Mouse (Mus musculus): ENCODE measurements around the gene Rb1.
A peak's percentile ranks its signal among the peaks of the same experiment; 100 is the strongest.

The Rb1 gene

GRCm38 (mm10) chr14:73262210-73262609 lies 63.4 kb downstream of the Rb1 start:
- no peak for DNase-seq (ENCODE audit: low spot score)

GRCm38 (mm10) chr14:73258181-73258580 lies 67.4 kb downstream of the Rb1 start:
- no peak for DNase-seq (ENCODE audit: low spot score)

DNA sequence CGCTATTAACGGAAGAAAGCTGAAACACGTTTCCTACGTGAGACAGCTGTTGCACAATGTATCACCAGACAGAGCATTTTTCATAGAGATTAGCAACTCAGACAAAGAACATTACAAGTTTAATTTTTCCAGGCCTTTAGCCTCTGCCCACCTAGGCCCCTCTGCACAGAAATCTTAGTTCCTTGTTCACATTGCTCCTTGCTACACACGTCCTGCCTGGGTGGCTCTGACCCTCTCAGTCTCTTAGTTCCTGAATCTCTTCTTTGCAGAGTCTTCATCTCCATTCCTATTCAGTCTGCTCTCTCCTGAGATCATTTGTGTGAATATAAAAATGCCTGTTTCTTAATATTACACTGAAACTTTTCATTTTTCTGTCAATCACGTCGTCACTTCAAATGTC lies 68.3 kb downstream of the Rb1 start:
- DNase-seq (ENCODE audit: low spot score), result no peak

GRCm38 (mm10) chr14:73255426-73255970 lies 70.1 kb downstream of the Rb1 start:
- DNase-seq (ENCODE audit: low spot score), result no peak

DNA sequence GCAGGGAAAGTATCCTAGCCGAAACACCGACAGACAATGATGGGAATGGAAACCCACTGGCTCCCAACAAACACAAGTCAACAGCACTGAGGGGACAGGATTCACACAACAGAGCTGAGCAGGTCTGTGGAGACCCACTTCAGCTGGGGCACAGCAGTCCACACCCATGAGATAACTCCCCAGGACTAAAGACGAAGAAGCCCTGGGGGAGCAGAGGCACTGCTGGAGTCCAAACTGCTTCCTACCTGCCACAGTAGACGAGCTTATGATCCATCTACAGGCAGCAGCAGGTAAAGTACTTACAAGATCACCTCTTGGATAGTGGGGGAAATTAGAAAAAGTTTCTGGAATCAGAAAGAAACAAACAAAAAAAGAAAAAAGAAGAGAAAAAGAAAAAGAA lies 71.2 kb downstream of the Rb1 start:
- DNase-seq (ENCODE audit: low spot score), result no peak

DNA sequence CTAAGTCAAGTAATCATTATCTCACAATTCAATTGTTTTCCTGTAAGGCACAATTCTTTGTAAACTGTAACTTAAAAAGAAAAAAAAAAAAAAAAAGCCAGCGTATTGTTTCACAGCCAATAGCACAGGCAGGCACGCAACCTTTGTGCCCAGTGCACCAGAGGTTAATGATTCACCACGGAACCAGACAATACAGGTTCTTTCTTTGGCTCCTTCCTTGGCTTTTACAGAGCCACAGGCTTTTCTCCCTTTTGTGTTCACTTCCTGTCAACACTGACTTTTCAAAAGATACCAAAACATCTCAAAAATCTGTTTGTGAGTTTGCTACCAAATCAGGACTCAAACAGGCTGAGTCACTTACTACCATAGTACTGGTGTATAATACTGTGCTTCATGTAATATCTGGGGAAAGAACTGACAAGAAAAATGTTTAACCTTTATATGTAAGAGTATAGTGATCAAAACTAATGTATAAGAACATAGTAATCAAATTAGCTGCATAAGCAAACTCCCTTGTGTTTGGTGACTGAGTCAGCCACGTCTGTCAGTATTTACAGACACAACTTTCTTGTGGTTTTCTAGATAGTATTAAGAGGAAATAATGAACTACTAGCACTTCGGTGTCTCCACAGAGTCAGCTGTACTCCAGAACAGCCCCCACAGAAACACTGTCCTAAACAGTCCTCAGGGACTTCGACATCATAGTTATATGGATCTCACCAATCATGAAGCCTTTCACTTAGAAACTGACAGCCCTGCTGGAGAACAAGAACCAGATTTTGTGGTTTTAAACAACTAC lies 72.0 kb downstream of the Rb1 start:
- DNase-seq (ENCODE audit: low spot score), result no peak

GRCm38 (mm10) chr14:73252276-73252675 lies 73.3 kb downstream of the Rb1 start:
- DNase-seq (ENCODE audit: low spot score), result no peak

GRCm38 (mm10) chr14:73250056-73250455 lies 75.6 kb downstream of the Rb1 start:
- no peak for DNase-seq (ENCODE audit: low spot score)

DNA sequence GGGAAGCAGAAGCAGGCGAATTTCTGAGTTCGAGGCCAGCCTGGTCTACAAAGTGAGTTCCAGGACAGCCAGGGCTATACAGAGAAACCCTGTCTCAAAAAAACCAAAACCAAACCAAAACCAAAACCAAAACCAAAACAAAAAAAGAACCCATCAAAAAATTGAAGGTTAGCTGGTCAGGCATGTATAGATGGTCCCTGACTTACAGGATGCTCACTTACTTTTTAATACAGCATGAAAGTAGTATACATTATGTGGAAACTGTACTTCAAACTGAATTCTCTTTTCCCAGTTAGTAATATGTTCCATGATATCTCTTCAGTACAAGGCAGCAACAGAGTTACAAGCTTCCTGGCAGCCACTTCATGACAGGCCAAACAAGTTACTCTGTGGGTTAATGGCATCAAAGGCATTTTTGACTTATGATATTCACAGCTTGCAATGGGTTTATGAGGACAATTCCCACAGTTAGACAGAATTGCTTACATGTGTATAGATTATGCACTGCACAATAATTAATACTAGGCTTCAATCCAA lies 81.5 kb downstream of the Rb1 start:
- DNase-seq (ENCODE audit: low spot score), result no peak

DNA sequence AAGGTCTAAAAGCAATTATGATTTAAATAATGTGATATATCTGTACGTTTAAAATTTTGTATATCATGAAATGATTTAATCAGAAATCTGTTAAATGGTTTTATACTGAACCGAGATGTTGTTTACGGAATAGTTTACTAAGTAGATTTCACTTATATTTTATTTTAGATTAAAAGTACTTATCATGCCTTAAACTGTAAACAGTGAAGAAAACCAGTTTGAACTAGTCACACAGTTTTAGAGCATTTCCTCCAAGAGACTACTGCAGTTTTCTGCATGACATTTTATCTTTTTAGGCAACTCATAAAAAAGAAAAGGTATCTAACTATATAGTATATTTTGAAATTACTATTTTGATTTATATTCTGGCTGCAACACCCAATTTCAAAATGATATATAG lies 85.8 kb downstream of the Rb1 start:
- DNase-seq (ENCODE audit: low spot score), result no peak

DNA sequence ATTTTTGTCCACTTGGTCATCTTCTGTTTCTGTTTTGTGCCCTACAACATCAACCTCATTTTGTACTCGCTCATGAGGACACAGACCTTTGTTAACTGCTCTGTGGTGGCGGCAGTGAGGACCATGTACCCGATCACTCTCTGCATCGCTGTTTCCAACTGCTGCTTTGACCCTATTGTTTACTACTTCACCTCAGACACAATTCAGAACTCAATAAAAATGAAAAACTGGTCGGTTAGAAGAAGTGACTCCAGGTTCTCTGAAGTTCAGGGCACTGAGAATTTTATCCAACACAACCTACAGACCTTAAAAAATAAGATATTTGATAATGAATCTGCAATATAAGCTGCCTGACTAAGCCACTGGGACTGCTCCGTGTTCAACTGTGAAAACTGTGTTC lies 86.3 kb downstream of the Rb1 start:
- no peak for DNase-seq (ENCODE audit: low spot score)

GRCm38 (mm10) chr14:73238498-73239250 lies 86.9 kb downstream of the Rb1 start:
- no peak for DNase-seq (ENCODE audit: low spot score)

DNA sequence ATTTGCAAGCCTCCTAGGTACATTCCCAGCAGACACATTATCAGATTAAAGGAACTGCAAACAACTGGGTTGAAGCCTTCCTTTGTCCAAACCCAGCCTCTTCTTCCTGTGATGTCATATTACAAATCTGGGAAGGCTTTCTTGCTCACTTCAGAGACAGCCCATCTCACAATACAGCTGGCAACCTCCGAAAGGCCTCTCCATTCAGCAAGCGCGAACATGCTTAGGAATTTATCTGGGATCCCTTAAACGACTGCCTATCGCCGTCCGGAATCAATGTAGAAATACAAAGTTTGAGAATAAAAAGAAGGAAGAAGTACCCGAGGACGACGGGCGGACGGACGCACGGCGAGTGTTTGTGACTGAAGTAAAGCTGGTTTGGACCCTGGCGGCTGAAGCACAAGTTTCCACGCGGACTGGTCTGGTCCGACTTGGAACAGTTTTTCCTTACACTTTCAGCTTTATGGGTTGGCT lies 87.7 kb downstream of the Rb1 start, which contains the start of gene Lpar6:
Gene Lpar6, plus strand, starts transcription at position 48 of the 474 bp plus-strand sequence.
- DNase-seq (ENCODE audit: low spot score), result peak; percentile 28

DNA sequence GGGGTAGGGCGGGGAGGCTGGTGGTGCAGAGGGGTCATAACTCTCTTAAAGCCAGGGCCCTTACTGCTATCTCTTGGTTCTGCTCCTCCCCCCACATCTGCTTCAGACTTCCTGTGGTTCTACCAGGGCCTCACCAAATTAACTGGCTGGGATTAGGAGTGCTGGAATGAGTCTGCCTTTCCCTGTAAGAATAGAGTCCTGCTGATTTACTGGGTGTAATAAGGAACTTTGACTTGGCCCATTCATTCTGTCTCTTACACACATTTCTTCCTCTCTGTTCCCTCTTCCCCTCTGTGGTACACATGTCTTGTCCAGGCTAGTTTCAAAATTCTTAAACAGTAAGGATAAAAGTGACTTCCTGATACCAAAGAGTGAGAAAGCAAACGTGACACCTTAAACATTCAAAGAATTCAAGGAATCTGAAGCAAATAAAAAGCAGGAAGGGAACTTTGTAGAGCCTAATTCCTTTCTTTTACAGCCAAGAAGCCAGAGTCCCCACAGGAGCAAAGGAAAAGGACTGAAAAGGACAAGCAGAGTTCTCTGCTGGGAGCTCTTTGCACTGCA lies 91.1 kb downstream of the Rb1 start:
- no peak for DNase-seq (ENCODE audit: low spot score)

DNA sequence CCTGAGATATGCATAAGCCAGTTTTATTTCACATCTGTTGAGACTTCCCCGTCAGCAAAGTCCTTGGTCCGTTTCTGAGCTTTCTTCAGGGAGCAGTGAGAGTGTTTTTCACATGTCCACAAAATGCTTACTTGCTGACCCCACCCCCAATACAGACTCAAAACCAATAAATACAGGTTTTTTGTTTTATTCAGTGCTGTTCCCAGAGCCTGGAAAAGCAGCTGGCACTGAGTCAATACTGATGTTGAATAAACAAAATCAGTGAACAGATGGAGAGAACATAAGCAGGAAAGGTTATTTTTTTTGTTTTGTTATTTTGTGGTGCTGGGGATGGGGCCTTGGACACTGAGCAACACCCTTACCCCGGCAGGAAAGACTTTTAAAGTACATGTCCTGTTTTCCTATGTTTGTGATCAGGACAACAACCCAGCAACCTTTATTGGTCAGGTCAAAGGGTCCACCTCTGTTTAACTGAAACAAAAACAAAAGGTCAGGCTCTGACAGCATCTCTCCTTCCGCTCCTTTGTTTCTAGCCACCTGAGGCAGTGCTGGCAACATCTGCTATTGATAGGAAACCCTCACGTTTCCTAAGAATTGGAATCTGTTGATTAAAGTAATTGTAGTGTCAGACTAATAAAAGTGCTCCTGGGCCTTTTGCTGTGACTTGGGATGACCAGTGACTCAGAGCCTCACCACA lies 94.2 kb downstream of the Rb1 start:
- DNase-seq (ENCODE audit: low spot score), result no peak

DNA sequence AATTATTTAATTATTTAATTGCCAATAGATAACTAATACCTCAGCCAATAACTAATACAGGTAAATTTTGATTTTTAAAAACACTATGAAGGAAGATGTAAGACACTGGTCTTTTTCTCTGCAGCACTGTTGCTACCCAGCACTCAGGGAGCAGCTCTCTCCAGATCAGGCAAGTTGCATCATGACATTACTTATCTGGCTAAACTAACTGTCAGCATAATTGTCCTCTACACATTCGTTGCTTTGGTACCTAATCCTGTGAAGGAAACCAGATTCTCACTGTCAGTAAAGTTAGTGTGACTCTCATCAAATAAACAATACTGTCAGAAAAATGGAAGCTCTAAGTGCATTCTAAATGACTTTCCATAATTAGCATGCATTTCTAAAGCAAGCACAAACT lies 98.8 kb downstream of the Rb1 start:
- no peak for DNase-seq (ENCODE audit: low spot score)

DNA sequence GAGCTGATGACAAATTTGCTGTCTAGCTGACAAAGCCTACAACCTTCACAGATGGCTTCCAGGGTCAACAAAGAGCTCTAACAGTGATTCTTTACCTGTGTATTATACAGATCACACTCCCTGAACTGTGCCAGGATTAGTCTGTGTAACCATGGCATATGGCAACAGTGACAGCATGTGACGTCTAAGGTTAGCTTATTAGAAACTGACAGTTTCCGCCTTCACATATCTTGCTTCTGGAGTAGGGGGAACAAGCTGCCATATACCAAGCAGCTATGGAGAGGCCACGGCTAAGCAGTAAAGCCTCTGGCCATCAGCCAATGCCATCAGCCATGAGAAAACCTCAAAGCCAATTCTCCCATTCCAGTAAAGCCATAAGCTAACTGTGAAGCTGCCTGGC lies 99.3 kb downstream of the Rb1 start:
- DNase-seq (ENCODE audit: low spot score), result no peak

DNA sequence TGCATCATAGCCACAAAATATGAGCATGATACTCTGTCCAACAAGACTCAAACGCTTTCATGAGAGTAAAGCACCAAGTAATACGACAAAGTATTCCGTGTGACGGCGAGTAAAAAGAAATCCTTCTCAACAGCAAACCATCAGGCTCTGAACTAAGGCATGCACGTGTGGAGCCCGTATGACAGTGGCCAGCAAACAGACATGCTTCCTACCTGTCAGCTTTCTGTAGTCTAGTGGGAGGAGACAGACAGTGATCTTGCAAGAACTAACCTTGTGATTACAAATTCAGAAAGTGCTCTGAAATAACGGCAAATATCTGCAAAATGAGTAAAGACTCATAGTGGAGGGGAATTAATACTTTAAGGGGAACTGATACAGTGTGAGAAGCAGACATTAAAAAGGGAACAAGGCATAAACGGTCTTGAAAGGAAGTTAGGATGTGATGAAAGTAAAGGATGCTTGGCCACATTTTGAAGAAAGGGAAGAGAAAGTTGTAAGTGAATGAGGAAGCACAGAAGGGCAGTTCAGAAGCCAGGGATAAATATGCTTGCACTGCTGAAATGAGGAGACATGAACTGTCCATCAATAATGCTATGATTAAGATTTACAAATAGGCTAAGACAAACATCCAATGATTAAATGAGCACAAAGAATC lies 103.2 kb downstream of the Rb1 start:
- no peak for DNase-seq (ENCODE audit: low spot score)

GRCm38 (mm10) chr14:73217062-73217461 lies 108.6 kb downstream of the Rb1 start:
- no peak for DNase-seq (ENCODE audit: low spot score)

DNA sequence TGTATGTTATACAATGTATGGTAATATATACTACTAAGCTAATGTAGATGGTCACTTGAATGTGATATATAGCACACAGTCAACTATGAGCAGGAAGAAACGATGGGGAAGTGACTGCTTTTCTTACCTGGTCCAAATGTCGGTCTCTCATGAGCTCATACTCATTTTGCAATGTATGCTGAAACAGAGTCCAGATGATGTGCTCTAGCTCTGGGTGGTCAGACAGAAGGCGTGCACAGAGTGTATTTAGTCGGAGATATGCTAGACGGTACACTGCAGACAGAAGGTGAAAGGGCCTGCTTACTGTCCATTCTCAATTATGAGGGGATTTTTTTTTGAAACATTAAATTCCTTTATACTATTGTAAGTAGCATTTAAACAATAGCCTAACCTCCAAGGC lies 114.1 kb downstream of the Rb1 start:
- no peak for DNase-seq (ENCODE audit: low spot score)

- no peak for DNase-seq (ENCODE audit: low spot score)
These were observed 115.4 kb downstream of the Rb1 start for GRCm38 (mm10) chr14:73210196-73210595.
